Mouse (Mus musculus) forebrain, postnatal 0 days (tissue): ENCODE measurements at regions not wholly inside any gene's neighbourhood (a gene's known extent, or its start where the extent isn't known, plus 50 kb on each side); places are given as distances from the start of the nearest gene placed in this dataset.

Experiments used
- ATAC-seq: fragments of 200-750 bp; cut with Nextera tagmentation; 2 replicates; pipeline ENCODE4 v1.8.0; 2017; ENCODE audit warnings: mild to moderate bottlenecking, moderate library complexity
- DNase-seq: peaks from one replicate; pipeline ENCODE4 v3.0.0-alpha.2; 2015
- H3K27ac ChIP-seq: fragments of 300-500 bp; sonication (generic); 2 replicates; pipeline ENCODE4 v1.5.1; 2014; ENCODE audit warnings: low read depth, mild to moderate bottlenecking, antibody characterized with exemption, low read length, moderate library complexity, mixed read lengths
- H3K27me3 ChIP-seq: fragments of 300-500 bp; sonication (generic); 2 replicates; pipeline ENCODE4 v1.6.1; 2014; ENCODE audit warnings: mild to moderate bottlenecking, low read length, mixed read lengths; ENCODE audit not compliant: insufficient read depth
- H3K36me3 ChIP-seq: fragments of 300-500 bp; sonication (generic); 2 replicates; pipeline ENCODE4 v1.6.1; 2014; ENCODE audit warnings: mild to moderate bottlenecking, moderate library complexity; ENCODE audit not compliant: insufficient read depth
- H3K4me1 ChIP-seq: fragments of 300-500 bp; sonication (generic); 2 replicates; pipeline ENCODE4 v1.6.1; 2014; ENCODE audit warnings: antibody characterized with exemption; ENCODE audit not compliant: insufficient read depth
- H3K4me2 ChIP-seq: fragments of 300-500 bp; sonication (generic); 2 replicates; pipeline ENCODE4 v1.6.1; 2014; ENCODE audit warnings: low read depth, mild to moderate bottlenecking, moderate library complexity
- H3K4me3 ChIP-seq: fragments of 300-500 bp; sonication (generic); 2 replicates; pipeline ENCODE4 v1.5.1; 2014; ENCODE audit warnings: low read depth, low read length, mixed read lengths
- H3K9ac ChIP-seq: fragments of 300-500 bp; sonication (generic); 2 replicates; pipeline ENCODE4 v1.6.1; 2014; ENCODE audit warnings: mild to moderate bottlenecking
- H3K9me3 ChIP-seq: fragments of 300-500 bp; sonication (generic); 2 replicates; pipeline ENCODE4 v1.6.1; 2016; ENCODE audit warnings: low read length
- CTCF ChIP-seq: sonication (generic); IDR thresholded peaks from 2 replicates; pipeline ENCODE4 v1.5.1; 2016; ENCODE audit warnings: antibody characterized with exemption, control low read depth, low read depth
- WGBS: fragments of 180-500 bp; shearing (Covaris S2); extraction: QIAGEN DNeasy Blood & Tissue Kit; methylation state at CpG from one replicate; pipeline ENCODE4 v1.1.7; 2014; 5-methylcytosine and 5-hydroxymethylcytosine counted together

DNA sequence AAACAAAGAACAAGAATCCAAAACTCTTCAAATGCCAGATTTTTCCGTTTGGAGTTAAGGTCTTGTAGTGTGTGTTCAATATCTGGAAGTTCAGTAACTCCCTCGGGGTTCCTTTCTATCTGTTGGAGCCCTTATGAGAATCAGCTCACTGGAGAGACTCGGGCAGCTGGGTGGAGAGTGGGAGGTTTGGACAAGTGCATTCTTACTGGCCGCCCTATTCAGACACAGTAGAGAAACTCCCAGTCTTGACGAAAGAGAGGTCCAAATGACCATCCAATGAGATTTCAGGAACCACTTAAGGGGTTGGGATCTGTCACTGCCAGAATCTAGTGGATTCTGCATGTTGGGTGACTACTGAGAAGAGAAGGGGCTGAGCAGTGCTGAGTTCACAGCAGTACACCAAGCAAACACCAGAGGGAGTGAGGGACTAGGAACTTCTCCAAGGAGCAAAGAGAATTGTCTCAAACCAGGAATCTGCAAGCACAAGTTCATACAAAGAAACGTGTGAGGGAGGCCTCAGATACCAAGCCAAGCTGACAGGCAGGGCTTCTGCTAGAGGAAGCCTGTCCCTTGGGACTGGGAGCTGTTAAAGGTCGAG, 310.0 kb upstream of the Magi2 start:
- H3K9me3 ChIP-seq: no peaks in the 10 kb centered on the region
- no peaks in the 10 kb centered on the region for H3K27me3 ChIP-seq
- ATAC-seq: peak; percentile 89
- H3K4me3 ChIP-seq: no peak overlapping the region
- WGBS: 44% methylated on average over 7 of the region's 7 CpGs
- no peak overlapping the region for H3K4me2 ChIP-seq
- no peaks in the 10 kb centered on the region for H3K4me1 ChIP-seq
- no peak overlapping the region for H3K9ac ChIP-seq
- no peaks in the 10 kb centered on the region for H3K36me3 ChIP-seq
- no peak overlapping the region for H3K27ac ChIP-seq
- TF ChIP-seq CTCF: peak; percentile 82
- peak; percentile 66 for DNase-seq

GRCm38 (mm10) chr5:18953875-18954474, 272.9 kb upstream of the Magi2 start:
- H3K4me1 ChIP-seq: no peaks in the 10 kb centered on the region
- no peak overlapping the region for H3K27ac ChIP-seq
- TF ChIP-seq CTCF: no peak

More at GRCm38 (mm10) chr5:18953875-18954474, 272.9 kb upstream of the Magi2 start:
- WGBS: 65% methylated on average over 4 of the region's 4 CpGs
- Histone ChIP-seq H3K9ac (no peak overlapping the region), H3K36me3 (no peaks in the 10 kb centered on the region), H3K9me3 (no peaks in the 10 kb centered on the region), H3K27me3 (no peaks in the 10 kb centered on the region), H3K4me2 (no peak overlapping the region), H3K4me3 (no peak overlapping the region)
- DNase-seq (peak; percentile 27), ATAC-seq (peak; percentile 53)
